Mouse (Mus musculus): ENCODE results near the gene Uroc1.

Uroc1 gene

DNA sequence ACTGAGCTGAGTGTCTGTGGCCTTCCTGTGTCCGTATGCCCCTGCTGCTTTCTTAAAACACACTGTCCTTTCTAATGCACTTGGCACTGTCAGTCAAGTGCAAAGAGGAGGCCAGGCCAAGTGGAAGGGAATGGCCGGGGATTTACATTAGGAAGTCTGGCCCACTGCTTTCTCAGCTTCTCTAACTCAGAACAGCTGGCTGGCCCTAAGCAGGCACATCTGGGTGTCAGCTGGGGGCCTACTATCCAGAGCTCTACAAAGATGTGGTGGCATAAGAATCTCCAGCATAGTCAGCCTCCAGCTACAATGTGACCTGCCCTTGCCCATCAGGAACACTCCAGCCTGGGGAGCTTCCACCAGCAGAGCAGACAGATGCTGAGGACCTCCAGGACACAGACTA lies 16.9 kb downstream of the Uroc1 start:
- no peak for DNase-seq (ENCODE audit: inconsistent age in 2 of 2, low spot score in 1 of 2)

DNA sequence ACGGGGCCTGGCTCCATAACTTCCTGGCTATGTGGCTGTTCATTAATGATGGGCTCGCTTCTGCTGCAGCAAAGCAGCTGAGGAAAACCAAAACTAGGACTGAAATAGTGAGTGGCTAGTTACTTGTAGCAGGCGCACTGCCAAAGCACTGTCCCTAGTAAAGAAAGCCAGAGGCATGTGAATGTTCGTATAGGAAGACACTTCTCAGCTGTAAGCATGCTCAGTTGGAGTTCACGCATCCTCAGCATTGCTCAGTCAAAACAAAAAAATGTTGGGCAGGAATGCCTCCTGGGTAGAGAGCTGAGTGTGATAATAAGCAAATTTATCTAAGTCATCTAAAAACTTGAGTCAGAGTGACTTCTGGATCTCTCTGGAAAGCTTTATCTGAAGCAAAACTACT lies 25.1 kb downstream of the Uroc1 start:
- DNase-seq (ENCODE audit: inconsistent age in 2 of 2, low spot score in 1 of 2), result peak in 1 of 2 experiments; percentile 48

DNA sequence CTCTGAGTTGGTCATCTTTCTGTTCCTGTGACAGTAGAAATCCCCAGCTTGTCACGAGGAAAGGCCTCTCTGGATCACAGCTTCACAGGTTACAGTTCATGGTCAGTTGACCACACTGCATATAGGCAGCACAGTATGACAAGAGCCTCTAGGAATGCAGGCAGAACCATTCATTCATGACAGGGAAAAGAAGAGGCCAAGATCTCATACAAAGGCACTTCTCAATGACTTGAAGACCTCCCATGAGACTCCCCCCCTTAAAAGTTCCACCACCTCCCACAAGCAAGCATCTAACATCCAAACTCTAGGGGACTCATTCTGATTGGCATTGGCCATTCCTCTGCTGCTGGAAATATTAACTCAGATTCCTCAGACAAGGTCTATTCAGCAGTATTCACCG lies 26.4 kb downstream of the Uroc1 start:
- DNase-seq (ENCODE audit: inconsistent age in 2 of 2, low spot score in 1 of 2), result peak in 1 of 2 experiments; percentile 52

DNA sequence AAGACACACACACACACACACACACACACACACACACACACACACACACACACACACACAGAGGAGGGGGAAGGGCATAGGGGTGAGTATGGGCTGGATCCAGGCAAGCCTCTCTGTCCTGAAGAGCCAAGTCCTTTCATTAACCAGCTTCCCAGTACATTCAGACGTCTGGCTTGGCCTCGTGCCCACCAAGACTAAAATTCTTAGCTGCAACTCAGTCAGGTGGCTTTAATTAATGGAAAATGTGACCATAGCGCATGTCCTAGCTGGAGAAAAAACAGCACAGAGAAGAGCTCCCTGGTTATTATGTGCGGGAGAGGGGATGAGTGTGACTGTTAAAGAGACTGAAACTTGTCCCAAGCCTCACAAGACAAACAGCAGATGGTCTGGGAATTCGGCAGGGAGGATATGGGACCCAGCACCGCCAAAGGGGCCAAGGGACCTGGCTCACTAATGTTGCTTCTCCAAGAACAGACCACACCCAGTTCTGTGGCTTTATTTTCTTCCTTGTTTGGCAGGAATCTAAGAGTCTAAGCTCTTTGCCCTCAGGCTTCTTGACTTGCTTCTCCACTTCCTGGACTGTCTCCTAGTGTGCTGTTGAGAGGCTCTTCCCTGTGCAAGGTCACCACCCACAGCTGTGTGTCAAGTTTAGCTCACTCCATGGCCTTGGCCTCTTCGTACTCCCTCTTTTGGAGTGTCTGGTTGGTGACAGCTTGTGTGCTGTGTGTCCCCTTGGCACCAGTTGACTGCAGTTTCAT lies 27.1 kb downstream of the Uroc1 start:
- peak; percentile 88 to 92 for DNase-seq (ENCODE audit: inconsistent age in 2 of 2, low spot score in 1 of 2)

DNA sequence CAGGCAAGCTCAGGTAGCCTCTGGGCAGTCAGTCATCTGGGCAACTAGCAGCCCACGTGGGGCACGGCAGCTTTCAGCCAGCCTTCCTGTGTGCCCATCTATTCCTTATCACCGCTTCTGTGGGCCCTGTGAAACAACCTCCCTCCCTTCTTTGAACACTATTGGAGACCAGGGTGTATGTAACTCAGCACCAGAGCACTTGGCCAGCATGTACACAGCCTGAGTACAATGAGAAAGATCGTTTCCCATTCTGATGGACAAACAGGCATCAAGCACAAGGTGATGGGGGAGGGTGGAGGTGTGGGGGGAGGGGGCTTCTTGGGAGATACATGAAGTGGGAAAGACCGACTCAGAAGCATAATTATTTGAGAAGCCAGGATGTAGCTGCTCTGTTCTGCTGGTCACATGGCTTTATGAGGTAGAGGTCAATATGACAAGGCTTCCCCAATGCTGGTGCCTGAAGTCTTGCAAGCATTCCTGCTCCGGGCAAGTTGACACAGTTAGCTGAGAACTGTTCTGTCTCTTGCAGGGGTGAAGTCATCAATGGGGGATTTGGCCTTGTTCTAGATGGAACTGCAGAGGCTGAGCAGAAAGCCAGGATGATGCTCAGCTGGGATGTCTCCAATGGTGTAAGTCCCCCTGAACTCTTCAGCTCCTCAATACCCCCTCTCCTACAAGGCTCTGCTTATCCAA lies 28.0 kb downstream of the Uroc1 start:
- DNase-seq (ENCODE audit: inconsistent age in 2 of 2, low spot score in 1 of 2), result peak in 1 of 2 experiments; percentile 61

DNA sequence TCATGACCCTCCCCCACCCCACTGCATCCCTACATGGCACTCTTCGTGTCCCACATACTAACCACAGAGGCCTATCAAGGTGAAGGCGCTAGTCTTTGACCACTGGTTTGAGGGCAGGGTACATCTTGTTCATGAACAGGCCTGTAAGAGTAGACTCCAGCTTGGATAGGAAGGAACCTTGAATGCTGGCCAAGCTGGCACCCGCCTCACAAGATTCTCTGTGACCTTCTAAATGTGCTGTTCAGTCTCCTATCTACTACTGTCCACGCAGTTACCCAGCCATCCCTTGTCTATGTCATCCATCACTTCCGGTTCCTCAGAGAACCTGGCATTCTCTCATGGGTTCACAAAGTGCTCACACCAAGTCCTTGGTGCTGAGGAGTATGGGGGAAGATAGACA lies 30.2 kb downstream of the Uroc1 start:
- DNase-seq (ENCODE audit: inconsistent age in 2 of 2, low spot score in 1 of 2), result peak; percentile 89

DNA sequence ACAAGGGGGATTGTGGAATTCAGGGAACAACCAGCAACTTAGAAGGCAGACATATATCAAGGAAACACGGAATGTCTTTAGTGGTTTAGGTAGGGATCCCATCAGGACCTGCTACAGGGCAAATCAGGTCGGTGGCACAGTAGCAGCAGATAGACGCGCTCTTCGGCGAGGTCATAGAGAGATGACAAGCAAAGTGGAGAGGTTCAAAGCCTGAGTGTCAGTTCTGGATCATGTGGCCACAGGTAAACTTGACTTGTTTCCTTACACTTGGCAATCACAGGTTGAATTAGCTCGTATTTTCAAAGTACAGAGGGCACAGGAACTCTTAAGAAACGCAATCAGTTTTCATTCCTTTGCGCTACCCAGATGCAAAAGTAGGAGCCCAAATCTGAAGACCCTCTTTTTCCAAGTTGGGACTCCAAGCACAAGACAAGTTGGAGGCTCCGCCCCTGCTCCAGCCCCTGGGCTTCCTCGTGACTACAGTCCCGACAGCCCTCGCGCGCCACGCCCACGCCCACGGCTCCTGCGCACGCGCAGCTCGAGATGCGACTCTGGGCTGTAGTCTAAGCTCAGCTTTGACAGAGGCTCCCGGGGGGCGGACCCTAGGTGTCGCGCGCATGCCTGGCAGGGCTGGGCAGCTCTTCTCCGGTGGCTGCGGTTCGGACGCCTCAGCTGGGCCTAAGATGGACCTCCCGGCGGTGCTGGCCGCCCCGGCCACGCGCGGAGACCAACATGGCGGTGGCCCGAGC lies 36.1 kb downstream of the Uroc1 start, which contains the start of gene Zxdc:
Gene Zxdc (plus strand): TSS at position 517 of the 749 bp plus-strand sequence.
- peak; percentile 100 for DNase-seq (ENCODE audit: inconsistent age in 2 of 2, low spot score in 1 of 2)

DNA sequence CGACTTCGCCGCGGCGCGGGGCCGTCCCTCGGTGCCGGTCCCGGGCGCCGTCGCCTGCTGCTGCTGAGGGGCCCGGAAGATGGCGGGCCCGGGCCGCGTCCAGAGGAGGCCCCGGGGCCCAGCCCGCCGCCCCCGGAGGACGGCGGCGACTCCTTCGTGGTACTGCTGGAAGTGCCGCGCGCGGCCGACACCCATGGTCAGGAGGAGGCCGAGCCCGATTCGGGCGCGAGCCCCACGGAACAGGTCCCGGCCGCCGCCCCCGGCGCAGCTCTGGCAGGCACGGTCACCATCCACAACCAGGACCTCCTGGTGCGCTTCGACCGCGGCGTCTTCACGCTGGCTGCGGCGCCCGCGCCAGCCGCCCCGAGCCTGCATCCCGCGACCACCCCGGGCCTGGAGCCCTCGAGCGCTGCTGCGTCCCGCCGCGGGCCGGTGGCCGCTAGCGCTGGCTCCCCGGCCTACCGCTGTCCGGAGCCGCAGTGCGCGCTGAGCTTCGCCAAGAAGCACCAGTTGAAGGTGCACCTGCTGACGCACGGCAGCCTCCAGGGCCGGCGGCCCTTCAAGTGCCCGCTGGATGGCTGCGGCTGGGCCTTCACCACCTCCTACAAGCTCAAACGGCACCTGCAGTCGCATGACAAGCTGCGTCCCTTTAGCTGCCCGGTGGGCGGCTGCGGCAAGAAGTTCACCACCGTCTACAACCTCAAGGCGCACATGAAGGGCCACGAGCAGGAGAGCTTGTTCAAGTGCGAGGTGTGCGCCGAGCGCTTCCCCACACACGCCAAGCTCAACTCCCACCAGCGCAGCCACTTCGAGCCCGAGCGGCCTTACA lies 36.9 kb downstream of the Uroc1 start:
- DNase-seq (ENCODE audit: inconsistent age in 2 of 2, low spot score in 1 of 2), result peak; percentile 64 to 82

DNA sequence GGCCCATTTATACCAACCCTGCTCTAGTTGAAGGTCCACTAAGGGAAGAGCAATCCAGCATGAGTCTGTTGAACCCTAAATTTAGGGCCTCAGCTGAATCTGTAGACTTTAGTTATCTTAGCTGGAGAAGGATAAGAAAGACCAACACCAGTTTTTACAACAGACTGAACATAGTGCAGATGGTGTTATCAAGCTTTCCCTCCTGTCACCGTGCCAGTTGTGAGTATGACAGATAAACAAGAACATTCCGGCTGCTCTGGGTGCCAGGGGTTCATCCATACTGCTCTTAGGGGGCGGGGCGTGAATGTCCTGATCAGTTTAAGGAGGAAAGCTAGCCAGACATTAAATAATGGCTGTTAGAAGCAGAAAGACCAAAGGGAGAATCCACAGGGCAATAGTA lies 41.6 kb downstream of the Uroc1 start:
- no peak for DNase-seq (ENCODE audit: inconsistent age in 2 of 2, low spot score in 1 of 2)

DNA sequence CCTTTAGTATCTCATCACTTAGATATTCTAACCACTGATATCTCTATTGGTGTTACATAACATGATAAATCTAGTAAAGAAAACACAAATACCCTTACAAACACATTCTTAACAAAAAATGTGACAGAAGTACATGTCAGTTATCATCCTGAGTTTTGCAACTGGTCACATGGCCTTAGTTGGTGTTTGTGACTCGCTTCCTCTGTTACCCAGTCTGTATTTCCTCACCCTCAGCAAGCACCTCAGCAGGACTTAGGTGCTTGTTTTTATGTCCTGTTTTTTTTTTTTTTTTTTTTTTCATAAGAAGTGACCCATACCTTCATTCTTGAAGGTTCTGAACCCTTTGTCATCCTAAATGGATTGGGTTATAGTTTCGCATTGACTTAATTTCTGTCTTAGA lies 44.6 kb downstream of the Uroc1 start:
- no peak for DNase-seq (ENCODE audit: inconsistent age in 2 of 2, low spot score in 1 of 2)

DNA sequence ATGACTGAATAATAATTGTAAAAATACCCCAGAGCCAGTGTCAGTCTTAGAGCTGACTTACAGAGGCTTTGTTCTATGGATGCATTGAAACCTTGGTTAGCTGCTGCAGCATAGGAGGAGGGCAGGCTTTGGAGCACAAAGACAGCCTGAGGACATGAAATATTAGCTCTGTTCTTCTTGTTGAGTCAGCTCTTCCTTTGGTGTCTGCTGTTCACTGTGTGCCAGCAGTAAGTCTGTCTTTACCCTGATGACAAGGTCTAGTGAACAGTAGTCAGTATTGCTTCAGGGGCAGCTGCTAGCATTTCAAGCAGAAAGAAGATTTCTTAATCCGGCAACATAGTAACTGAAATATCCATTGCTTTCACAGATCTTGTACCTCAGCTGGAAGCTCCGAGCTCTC lies 48.4 kb downstream of the Uroc1 start:
- DNase-seq (ENCODE audit: inconsistent age in 2 of 2, low spot score in 1 of 2), result peak; percentile 44 to 70

DNA sequence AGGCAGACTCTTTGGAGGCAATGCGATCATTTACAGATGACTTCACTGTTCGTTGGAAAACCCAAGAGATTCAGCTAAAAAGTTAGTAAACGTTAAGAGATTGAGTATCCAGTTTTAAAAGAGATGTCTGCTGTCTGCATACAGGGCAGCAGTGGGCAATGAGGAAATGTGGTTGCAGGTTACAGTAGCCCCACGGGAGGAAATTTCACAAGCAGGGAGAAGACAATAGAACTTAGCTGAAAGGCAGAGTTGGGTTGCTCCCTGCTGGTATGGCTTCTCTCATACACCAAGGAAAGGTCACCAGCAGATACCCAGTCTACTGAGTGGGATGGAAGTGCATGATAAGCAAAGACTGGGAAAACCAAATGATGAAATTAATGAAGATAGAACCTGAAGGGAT lies 57.5 kb downstream of the Uroc1 start:
- no peak for DNase-seq (ENCODE audit: inconsistent age in 2 of 2, low spot score in 1 of 2)

DNA sequence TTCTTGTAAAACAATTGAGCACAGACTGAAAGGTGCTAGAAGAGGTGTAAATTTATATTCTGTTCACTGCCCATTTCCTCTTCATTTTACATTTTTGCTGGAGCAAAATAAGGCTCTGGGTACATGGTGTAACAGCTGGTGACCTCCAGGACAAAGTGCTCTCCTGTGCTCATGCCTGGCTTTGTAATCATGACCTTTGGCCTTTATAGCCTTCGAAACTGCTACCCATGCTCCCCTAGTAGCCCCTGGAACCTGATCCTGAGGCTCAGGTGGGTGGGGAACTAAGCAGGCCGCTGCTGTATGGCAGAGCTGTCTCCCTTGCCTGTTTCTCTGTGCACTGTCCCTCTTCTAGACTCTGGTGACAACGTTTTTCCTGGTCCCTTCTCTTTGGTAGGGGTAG lies 60.9 kb downstream of the Uroc1 start:
- DNase-seq (ENCODE audit: inconsistent age in 2 of 2, low spot score in 1 of 2), result no peak

DNA sequence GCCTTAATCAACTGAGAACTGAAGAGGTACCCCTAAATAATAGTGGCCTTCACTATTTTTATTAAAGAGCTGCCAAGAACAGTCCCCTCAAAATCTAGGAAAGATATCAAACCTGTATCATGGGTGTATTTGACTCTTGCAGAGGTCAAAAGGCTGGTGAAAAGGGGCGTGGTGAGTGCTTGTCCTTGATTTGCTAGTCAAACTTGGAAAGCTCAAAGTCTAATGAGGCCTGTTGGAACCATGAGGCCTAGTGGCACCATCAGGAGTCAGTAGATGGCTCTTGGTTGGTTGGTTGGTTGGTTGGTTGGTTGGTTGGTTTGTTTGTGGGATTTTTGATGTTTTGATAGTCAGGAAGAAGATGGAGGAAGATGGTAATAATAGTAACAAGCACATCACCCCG lies 62.7 kb downstream of the Uroc1 start:
- DNase-seq (ENCODE audit: inconsistent age in 2 of 2, low spot score in 1 of 2), result no peak

DNA sequence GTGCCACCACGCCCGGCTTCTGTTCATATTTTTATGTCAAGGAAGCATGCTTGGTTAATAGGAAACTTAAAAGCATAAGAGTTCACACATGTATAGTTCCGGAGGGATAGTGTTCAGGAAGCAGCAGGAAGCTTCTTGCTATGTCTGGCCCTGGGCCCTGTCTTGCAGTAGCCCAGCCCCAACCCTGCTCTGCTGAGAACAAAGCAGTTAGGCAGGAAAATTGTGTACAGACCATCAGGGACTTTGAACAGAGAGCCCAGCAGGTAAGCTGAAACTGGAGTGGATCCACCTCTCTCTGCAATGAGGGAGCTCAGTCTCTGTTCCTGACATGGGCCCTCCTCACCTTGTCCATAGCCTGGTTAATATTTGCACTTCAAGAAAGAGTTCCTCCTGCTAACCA lies 64.2 kb downstream of the Uroc1 start:
- no peak for DNase-seq (ENCODE audit: inconsistent age in 2 of 2, low spot score in 1 of 2)

DNA sequence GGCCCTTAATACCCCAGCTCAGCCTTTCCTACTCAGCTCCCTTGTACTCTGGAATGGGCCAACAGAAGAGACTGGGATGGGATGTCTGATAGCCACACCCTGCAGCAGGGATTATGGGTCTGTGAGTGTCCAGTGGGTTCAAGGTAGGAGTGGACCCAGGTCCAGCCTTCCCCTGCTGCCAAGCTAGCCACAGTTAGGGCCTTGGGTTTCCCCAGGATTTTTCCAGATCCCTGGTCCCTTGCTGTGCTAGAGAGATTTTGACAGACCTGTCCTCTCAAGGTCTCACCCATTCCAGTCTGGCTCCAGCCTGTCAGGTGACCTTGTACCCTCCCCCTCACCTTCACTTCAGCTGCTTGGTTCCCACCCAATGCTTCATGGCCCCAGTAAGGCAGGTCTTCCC lies 75.5 kb downstream of the Uroc1 start:
- DNase-seq (ENCODE audit: inconsistent age in 2 of 2, low spot score in 1 of 2), result peak in 1 of 2 experiments; percentile 61

DNA sequence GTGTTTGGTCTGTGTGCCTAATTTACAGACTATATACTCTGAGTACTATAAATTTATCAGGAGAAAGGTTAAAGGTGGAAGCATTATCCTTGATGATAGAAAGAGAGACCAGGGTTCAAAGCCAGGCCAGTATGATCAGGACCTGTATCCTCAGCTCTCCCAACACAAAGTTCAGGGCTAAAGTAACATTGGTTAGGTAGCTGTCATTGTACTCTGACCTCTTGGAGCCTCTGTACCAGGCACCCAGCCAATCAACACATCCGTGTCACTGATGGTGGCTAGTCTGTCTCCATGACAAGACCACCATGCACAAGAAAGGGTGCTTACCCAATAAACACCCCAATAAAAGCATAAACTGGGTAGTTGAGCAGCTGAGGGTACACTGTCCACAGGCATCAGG lies 77.9 kb downstream of the Uroc1 start:
- DNase-seq (ENCODE audit: inconsistent age in 2 of 2, low spot score in 1 of 2), result no peak

DNA sequence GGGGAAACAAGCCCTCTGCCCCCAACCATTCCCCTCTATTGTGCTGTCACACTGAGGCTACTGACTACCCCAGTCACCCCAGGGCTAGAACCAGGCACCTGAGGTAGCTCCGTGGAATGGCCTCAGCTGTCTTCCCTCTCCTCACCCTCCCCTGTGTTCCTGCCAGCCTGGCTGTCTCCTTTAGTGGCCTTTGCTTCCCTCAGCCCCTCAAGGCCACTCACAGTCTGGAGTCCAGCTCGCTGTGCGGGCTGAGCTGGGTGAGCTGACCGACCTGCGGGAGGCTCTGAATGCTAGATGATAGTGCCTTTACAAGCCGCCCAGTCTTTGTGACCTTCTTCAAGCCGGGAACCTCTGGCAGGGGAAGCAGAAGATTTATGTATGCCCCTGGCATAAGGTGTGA lies 78.8 kb downstream of the Uroc1 start:
- DNase-seq (ENCODE audit: inconsistent age in 2 of 2, low spot score in 1 of 2), result peak; percentile 74 to 77
